Mouse (Mus musculus): ENCODE results near the gene Stard13. TPM values are rescaled to one million over a fixed set of nuclear protein-coding genes. Genes with fewer than 3 reads are reported as not detected.
A peak's percentile ranks its signal among the peaks of the same experiment; 100 is the strongest.

Stard13 gene
- polyA plus RNA-seq, 1 experiment from 2014 or later = 17.8 TPM

GRCm38 (mm10) chr5:151154030-151154429 lies 79.6 kb downstream of the Stard13 start:
- peaks cover 9% of the 10 kb centered on the region; the same call in 1 of the 2 replicates for H3K4me1 ChIP-seq
- no peak overlapping the region for H3K9ac ChIP-seq
- ATAC-seq (ENCODE audit: insufficient read depth, low FRiP score, low read depth) = no peak
- H3K4me3 ChIP-seq (replicated peaks) = no peak overlapping the region
- H3K9me3 ChIP-seq = no peaks in the 10 kb centered on the region
- no peaks in the 10 kb centered on the region for H3K36me3 ChIP-seq
- H3K4me2 ChIP-seq = no peak overlapping the region
- 68% methylated on average over 4 of the region's 4 CpGs for WGBS
- no peaks in the 10 kb centered on the region for H3K27me3 ChIP-seq (replicated peaks)
- no peak overlapping the region for H3K27ac ChIP-seq

- H3K9ac ChIP-seq = no peak overlapping the region
- peaks cover 9% of the 10 kb centered on the region; the same call in 1 of the 2 replicates for H3K4me1 ChIP-seq
- no peaks in the 10 kb centered on the region for H3K36me3 ChIP-seq
- H3K4me3 ChIP-seq (replicated peaks) = no peak overlapping the region
- WGBS = 84% methylated on average over 9 of the region's 9 CpGs
- no peak overlapping the region for H3K27ac ChIP-seq
- no peaks in the 10 kb centered on the region for H3K9me3 ChIP-seq
- no peak overlapping the region for H3K4me2 ChIP-seq
- no peak for ATAC-seq (ENCODE audit: insufficient read depth, low FRiP score, low read depth)
- no peaks in the 10 kb centered on the region for H3K27me3 ChIP-seq (replicated peaks)
These were observed 82.1 kb downstream of the Stard13 start for GRCm38 (mm10) chr5:151151549-151151948.

GRCm38 (mm10) chr5:151149509-151149908 lies 84.1 kb downstream of the Stard13 start:
- H3K27me3 ChIP-seq (replicated peaks) = no peaks in the 10 kb centered on the region
- H3K4me1 ChIP-seq = peaks cover under 1% of the 10 kb centered on the region; the same call in 1 of the 2 replicates
- no peak overlapping the region for H3K4me3 ChIP-seq (replicated peaks)
- WGBS = 38% methylated on average over 8 of the region's 8 CpGs
- H3K36me3 ChIP-seq = no peaks in the 10 kb centered on the region
- H3K4me2 ChIP-seq = no peak overlapping the region
- H3K27ac ChIP-seq = no peak overlapping the region
- no peak for ATAC-seq (ENCODE audit: insufficient read depth, low FRiP score, low read depth)
- no peak overlapping the region for H3K9ac ChIP-seq
- no peaks in the 10 kb centered on the region for H3K9me3 ChIP-seq

- no peak for ATAC-seq (ENCODE audit: insufficient read depth, low FRiP score, low read depth)
- 84% methylated on average over 4 of the region's 4 CpGs for WGBS
- H3K9me3 ChIP-seq = no peaks in the 10 kb centered on the region
These were observed 85.6 kb downstream of the Stard13 start for GRCm38 (mm10) chr5:151148079-151148478.

GRCm38 (mm10) chr5:151145807-151146206 lies 87.8 kb downstream of the Stard13 start:
- Histone ChIP-seq H3K36me3 (no peaks in the 10 kb centered on the region), H3K4me1 (peaks cover 24% of the 10 kb centered on the region), H3K4me3 (replicated peaks) (no peak overlapping the region), H3K27ac (no peak overlapping the region), H3K27me3 (replicated peaks) (no peaks in the 10 kb centered on the region), H3K9me3 (no peaks in the 10 kb centered on the region), H3K4me2 (no peak overlapping the region), H3K9ac (no peak overlapping the region)
- ATAC-seq (ENCODE audit: insufficient read depth, low FRiP score, low read depth) = no peak
- 58% methylated on average over 5 of the region's 5 CpGs for WGBS

More at GRCm38 (mm10) chr5:151148079-151148478, 85.6 kb downstream of the Stard13 start:
- H3K27me3 ChIP-seq (replicated peaks) = no peaks in the 10 kb centered on the region
- no peak overlapping the region for H3K27ac ChIP-seq
- no peak overlapping the region for H3K4me3 ChIP-seq (replicated peaks)
- H3K9ac ChIP-seq = no peak overlapping the region
- H3K4me2 ChIP-seq = no peak overlapping the region
- peaks cover 13% of the 10 kb centered on the region for H3K4me1 ChIP-seq
- H3K36me3 ChIP-seq = no peaks in the 10 kb centered on the region

- Histone ChIP-seq H3K27ac (peak overlapping the region; percentile 31; the same call in 1 of the 2 replicates), H3K4me3 (replicated peaks) (no peak overlapping the region), H3K9me3 (no peaks in the 10 kb centered on the region), H3K27me3 (replicated peaks) (no peaks in the 10 kb centered on the region), H3K36me3 (no peaks in the 10 kb centered on the region), H3K9ac (no peak overlapping the region), H3K4me1 (peaks cover 24% of the 10 kb centered on the region), H3K4me2 (no peak overlapping the region)
- 50% methylated on average over 5 of the region's 5 CpGs for WGBS
- ATAC-seq (ENCODE audit: insufficient read depth, low FRiP score, low read depth) = no peak
These were observed 89.7 kb downstream of the Stard13 start for GRCm38 (mm10) chr5:151143955-151144354.

- no peak for ATAC-seq (ENCODE audit: insufficient read depth, low FRiP score, low read depth)
- peaks cover 24% of the 10 kb centered on the region for H3K4me1 ChIP-seq
- H3K36me3 ChIP-seq = no peaks in the 10 kb centered on the region
- no peaks in the 10 kb centered on the region for H3K27me3 ChIP-seq (replicated peaks)
- WGBS = 30% methylated on average over 11 of the region's 11 CpGs
- no peak overlapping the region for H3K9ac ChIP-seq
- H3K4me3 ChIP-seq (replicated peaks) = no peak overlapping the region
- peak overlapping the region; percentile 74 for H3K27ac ChIP-seq
- peak overlapping the region; percentile 24; the same call in 1 of the 2 replicates for H3K4me2 ChIP-seq
- no peaks in the 10 kb centered on the region for H3K9me3 ChIP-seq
These were observed 90.7 kb downstream of the Stard13 start for GRCm38 (mm10) chr5:151142671-151143601.

GRCm38 (mm10) chr5:151142241-151142640 lies 91.4 kb downstream of the Stard13 start:
- peaks cover 24% of the 10 kb centered on the region for H3K4me1 ChIP-seq
- H3K4me2 ChIP-seq = no peak overlapping the region
- H3K9me3 ChIP-seq = no peaks in the 10 kb centered on the region
- H3K4me3 ChIP-seq (replicated peaks) = no peak overlapping the region
- peak overlapping the region; percentile 74; the same call in 1 of the 2 replicates for H3K27ac ChIP-seq
- peak; percentile 77; the same call in 1 of the 2 replicates for ATAC-seq (ENCODE audit: insufficient read depth, low FRiP score, low read depth)
- no peaks in the 10 kb centered on the region for H3K36me3 ChIP-seq
- 29% methylated on average over 5 of the region's 5 CpGs for WGBS
- no peak overlapping the region for H3K9ac ChIP-seq
- H3K27me3 ChIP-seq (replicated peaks) = no peaks in the 10 kb centered on the region

GRCm38 (mm10) chr5:151137901-151138300 lies 95.7 kb downstream of the Stard13 start:
- Histone ChIP-seq H3K4me1 (peaks cover 23% of the 10 kb centered on the region), H3K4me2 (no peak overlapping the region), H3K9me3 (no peaks in the 10 kb centered on the region), H3K27me3 (replicated peaks) (no peaks in the 10 kb centered on the region), H3K27ac (no peak overlapping the region), H3K4me3 (replicated peaks) (no peak overlapping the region), H3K36me3 (no peaks in the 10 kb centered on the region), H3K9ac (no peak overlapping the region)
- WGBS = 72% methylated on average over 5 of the region's 5 CpGs
- ATAC-seq (ENCODE audit: insufficient read depth, low FRiP score, low read depth) = no peak

- Histone ChIP-seq H3K4me2 (no peak overlapping the region), H3K27ac (no peak overlapping the region), H3K9ac (no peak overlapping the region), H3K4me1 (peaks cover 19% of the 10 kb centered on the region), H3K4me3 (replicated peaks) (no peak overlapping the region), H3K9me3 (no peaks in the 10 kb centered on the region), H3K27me3 (replicated peaks) (no peaks in the 10 kb centered on the region), H3K36me3 (no peaks in the 10 kb centered on the region)
- WGBS = 68% methylated on average over 4 of the region's 4 CpGs
- ATAC-seq (ENCODE audit: insufficient read depth, low FRiP score, low read depth) = no peak
These were observed 96.3 kb downstream of the Stard13 start for GRCm38 (mm10) chr5:151137311-151137710.

- H3K9ac ChIP-seq = no peak overlapping the region
These were observed 97.7 kb downstream of the Stard13 start for GRCm38 (mm10) chr5:151135965-151136364.

GRCm38 (mm10) chr5:151135078-151135826 lies 98.4 kb downstream of the Stard13 start:
- Histone ChIP-seq H3K4me2 (no peak overlapping the region), H3K9ac (no peak overlapping the region), H3K4me1 (peaks cover 14% of the 10 kb centered on the region), H3K4me3 (replicated peaks) (no peak overlapping the region), H3K9me3 (no peaks in the 10 kb centered on the region), H3K27me3 (replicated peaks) (no peaks in the 10 kb centered on the region), H3K36me3 (no peaks in the 10 kb centered on the region), H3K27ac (peak overlapping the region; percentile 79)
- 47% methylated on average over 8 of the region's 8 CpGs for WGBS
- peak; percentile 61 for ATAC-seq (ENCODE audit: insufficient read depth, low FRiP score, low read depth)

More at GRCm38 (mm10) chr5:151135965-151136364, 97.7 kb downstream of the Stard13 start:
- H3K9me3 ChIP-seq = no peaks in the 10 kb centered on the region
- no peak overlapping the region for H3K4me3 ChIP-seq (replicated peaks)
- H3K4me1 ChIP-seq = peaks cover 14% of the 10 kb centered on the region
- ATAC-seq (ENCODE audit: insufficient read depth, low FRiP score, low read depth) = peak; percentile 59
- H3K27ac ChIP-seq = peak overlapping the region; percentile 79
- H3K36me3 ChIP-seq = no peaks in the 10 kb centered on the region
- no peak overlapping the region for H3K4me2 ChIP-seq
- H3K27me3 ChIP-seq (replicated peaks) = no peaks in the 10 kb centered on the region
- WGBS = 24% methylated on average over 6 of the region's 6 CpGs

Data from stomach, embryonic 15.5 days (tissue).